Mouse (Mus musculus): ENCODE measurements around the gene 1700019N19Rik. TPM values are rescaled to one million over a fixed set of nuclear protein-coding genes. Genes with fewer than 3 reads are reported as not detected.

Gene 1700019N19Rik
- not detected in 2 replicates for polyA plus RNA-seq (2014; fragmentation: Nextera tagmentation; extraction: Ambion mirVana)

DNA sequence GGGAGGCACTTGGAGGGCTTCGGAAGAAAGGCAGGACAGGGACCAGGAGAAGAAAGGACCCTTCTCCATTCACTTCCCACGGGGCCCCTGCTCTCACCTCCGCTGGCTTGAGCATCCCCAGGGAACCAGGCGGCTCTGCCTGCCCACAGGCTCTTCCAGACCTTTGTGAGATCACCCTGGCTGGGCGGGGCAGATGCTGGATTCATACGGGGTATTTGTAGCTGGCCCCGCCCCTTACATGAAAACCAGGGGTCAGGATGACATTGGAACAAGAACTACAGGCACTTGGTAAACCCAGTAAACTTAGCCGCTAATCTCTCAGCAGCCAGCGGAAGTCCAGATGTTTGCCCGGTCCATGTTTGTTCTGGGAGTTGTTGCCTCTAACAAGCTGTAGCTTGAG is at the start of gene 1700019N19Rik:
1700019N19Rik (minus strand) TSS at position 178 of the 400 bp plus-strand sequence.
- WGBS (ENCODE audit: insufficient replicate concordance) = 38% methylated on average over 10 of the region's 10 CpGs

GRCm38 (mm10) chr19:58843606-58844005 is 49.3 kb upstream of the 1700019N19Rik start:
- Histone ChIP-seq H3K9me3 (replicated peaks; ENCODE audit: control insufficient read depth, low read length) (no peaks in the 10 kb centered on the region), H3K4me2 (no peak overlapping the region), H3K27ac (ENCODE audit: low read depth, low read length) (peak overlapping the region; percentile 62), H3K36me3 (ENCODE audit: control insufficient read depth, insufficient read depth, low read length) (no peaks in the 10 kb centered on the region), H3K4me3 (ENCODE audit: low read depth, low read length) (no peak overlapping the region), H3K4me1 (ENCODE audit: control insufficient read depth, insufficient read depth, low read length) (peaks cover 11% of the 10 kb centered on the region), H3K9ac (ENCODE audit: low read depth, low read length) (no peak overlapping the region), H3K27me3 (ENCODE audit: control insufficient read depth, insufficient read depth, low read length) (no peaks in the 10 kb centered on the region)
- WGBS (ENCODE audit: insufficient replicate concordance) = 51% methylated on average over 3 of the region's 3 CpGs
- no peak for ATAC-seq (replicated peaks; ENCODE audit: insufficient number of reproducible peaks, low FRiP score, low TSS enrichment)

More for the DNA sequence above, at the start of gene 1700019N19Rik:
- no peaks in the 10 kb centered on the region for H3K36me3 ChIP-seq (ENCODE audit: control insufficient read depth, insufficient read depth, low read length)
- H3K4me2 ChIP-seq = no peak within 1 kb of the TSS
- no peaks in the 10 kb centered on the region for H3K9me3 ChIP-seq (replicated peaks; ENCODE audit: control insufficient read depth, low read length)
- no peak within 1 kb of the TSS for H3K9ac ChIP-seq (ENCODE audit: low read depth, low read length)
- no peak within 1 kb of the TSS for H3K27ac ChIP-seq (ENCODE audit: low read depth, low read length)
- ATAC-seq (replicated peaks; ENCODE audit: insufficient number of reproducible peaks, low FRiP score, low TSS enrichment) = no peak; the same call in 1 of the 2 replicates
- H3K27me3 ChIP-seq (ENCODE audit: control insufficient read depth, insufficient read depth, low read length) = no peaks in the 10 kb centered on the region
- H3K4me1 ChIP-seq (ENCODE audit: control insufficient read depth, insufficient read depth, low read length) = no peaks in the 10 kb centered on the region
- no peak within 1 kb of the TSS for H3K4me3 ChIP-seq (ENCODE audit: low read depth, low read length)

GRCm38 (mm10) chr19:58840721-58841271 is 46.5 kb upstream of the 1700019N19Rik start:
- ATAC-seq (replicated peaks; ENCODE audit: insufficient number of reproducible peaks, low FRiP score, low TSS enrichment) = no peak
- no peak overlapping the region for H3K4me3 ChIP-seq (ENCODE audit: low read depth, low read length)
- no peaks in the 10 kb centered on the region for H3K27me3 ChIP-seq (ENCODE audit: control insufficient read depth, insufficient read depth, low read length)
- WGBS (ENCODE audit: insufficient replicate concordance) = 74% methylated on average over 5 of the region's 5 CpGs
- peaks cover 17% of the 10 kb centered on the region for H3K4me1 ChIP-seq (ENCODE audit: control insufficient read depth, insufficient read depth, low read length)
- no peaks in the 10 kb centered on the region for H3K36me3 ChIP-seq (ENCODE audit: control insufficient read depth, insufficient read depth, low read length)
- no peaks in the 10 kb centered on the region for H3K9me3 ChIP-seq (replicated peaks; ENCODE audit: control insufficient read depth, low read length)
- no peak overlapping the region for H3K4me2 ChIP-seq
- no peak overlapping the region for H3K27ac ChIP-seq (ENCODE audit: low read depth, low read length)
- H3K9ac ChIP-seq (ENCODE audit: low read depth, low read length) = no peak overlapping the region

GRCm38 (mm10) chr19:58839806-58840205 is 45.5 kb upstream of the 1700019N19Rik start:
- WGBS (ENCODE audit: insufficient replicate concordance) = 75% methylated on average over 4 of the region's 4 CpGs
- Histone ChIP-seq H3K27me3 (ENCODE audit: control insufficient read depth, insufficient read depth, low read length) (no peaks in the 10 kb centered on the region), H3K4me2 (no peak overlapping the region), H3K27ac (ENCODE audit: low read depth, low read length) (no peak overlapping the region), H3K9me3 (replicated peaks; ENCODE audit: control insufficient read depth, low read length) (no peaks in the 10 kb centered on the region), H3K9ac (ENCODE audit: low read depth, low read length) (no peak overlapping the region), H3K36me3 (ENCODE audit: control insufficient read depth, insufficient read depth, low read length) (no peaks in the 10 kb centered on the region), H3K4me1 (ENCODE audit: control insufficient read depth, insufficient read depth, low read length) (peaks cover 17% of the 10 kb centered on the region), H3K4me3 (ENCODE audit: low read depth, low read length) (no peak overlapping the region)
- no peak for ATAC-seq (replicated peaks; ENCODE audit: insufficient number of reproducible peaks, low FRiP score, low TSS enrichment)

DNA sequence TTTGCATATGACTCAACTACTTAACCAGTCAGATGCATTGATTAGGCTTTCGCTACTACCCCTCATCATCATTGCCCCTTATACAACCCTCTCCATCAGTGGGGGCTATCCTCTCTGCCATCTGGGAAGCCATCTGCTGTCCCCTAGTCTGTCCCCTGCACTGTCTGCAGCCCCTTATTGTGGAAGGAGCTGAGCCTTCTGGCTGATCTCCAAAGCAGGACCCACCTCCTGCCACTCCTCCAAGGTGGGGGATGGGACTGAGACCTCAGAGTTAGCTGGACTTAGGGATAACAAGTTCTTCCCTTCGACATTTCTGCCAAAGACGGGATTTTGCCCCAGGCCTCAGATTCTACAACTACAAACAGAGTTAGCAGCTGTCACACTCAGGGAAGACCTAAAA is 45.1 kb upstream of the 1700019N19Rik start:
- no peak overlapping the region for H3K4me3 ChIP-seq (ENCODE audit: low read depth, low read length)
- H3K4me1 ChIP-seq (ENCODE audit: control insufficient read depth, insufficient read depth, low read length) = peaks cover 17% of the 10 kb centered on the region
- no peak for ATAC-seq (replicated peaks; ENCODE audit: insufficient number of reproducible peaks, low FRiP score, low TSS enrichment)
- no peaks in the 10 kb centered on the region for H3K9me3 ChIP-seq (replicated peaks; ENCODE audit: control insufficient read depth, low read length)
- no peaks in the 10 kb centered on the region for H3K27me3 ChIP-seq (ENCODE audit: control insufficient read depth, insufficient read depth, low read length)
- H3K36me3 ChIP-seq (ENCODE audit: control insufficient read depth, insufficient read depth, low read length) = no peaks in the 10 kb centered on the region
- no peak overlapping the region for H3K9ac ChIP-seq (ENCODE audit: low read depth, low read length)
- H3K27ac ChIP-seq (ENCODE audit: low read depth, low read length) = no peak overlapping the region
- H3K4me2 ChIP-seq = no peak overlapping the region
- 60% methylated on average over 3 of the region's 3 CpGs for WGBS (ENCODE audit: insufficient replicate concordance)

DNA sequence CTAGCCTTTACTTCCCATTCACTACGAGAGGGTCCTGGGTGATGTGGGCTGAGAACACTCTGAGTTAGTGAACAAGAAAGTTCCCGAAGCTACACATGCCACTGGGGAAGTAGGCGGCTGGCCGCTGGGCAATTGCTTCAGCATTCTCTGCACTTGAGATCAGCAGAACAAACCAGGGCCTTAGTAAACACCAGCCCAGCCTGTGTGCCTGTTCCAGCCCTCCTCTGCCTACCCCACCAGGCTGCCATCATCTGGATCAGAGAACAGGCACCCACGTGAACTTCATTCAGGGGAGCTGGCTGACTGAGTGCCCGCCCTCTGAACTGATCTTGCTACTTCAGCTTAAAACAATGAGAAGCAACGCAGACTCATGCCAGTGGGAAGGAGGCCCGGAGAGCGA is 44.4 kb upstream of the 1700019N19Rik start:
- WGBS (ENCODE audit: insufficient replicate concordance) = 66% methylated on average over 9 of the region's 9 CpGs
- no peaks in the 10 kb centered on the region for H3K9me3 ChIP-seq (replicated peaks; ENCODE audit: control insufficient read depth, low read length)
- peaks cover 14% of the 10 kb centered on the region for H3K4me1 ChIP-seq (ENCODE audit: control insufficient read depth, insufficient read depth, low read length)
- H3K27ac ChIP-seq (ENCODE audit: low read depth, low read length) = no peak overlapping the region
- ATAC-seq (replicated peaks; ENCODE audit: insufficient number of reproducible peaks, low FRiP score, low TSS enrichment) = no peak
- no peaks in the 10 kb centered on the region for H3K27me3 ChIP-seq (ENCODE audit: control insufficient read depth, insufficient read depth, low read length)
- no peak overlapping the region for H3K4me2 ChIP-seq
- H3K36me3 ChIP-seq (ENCODE audit: control insufficient read depth, insufficient read depth, low read length) = no peaks in the 10 kb centered on the region
- H3K9ac ChIP-seq (ENCODE audit: low read depth, low read length) = no peak overlapping the region
- H3K4me3 ChIP-seq (ENCODE audit: low read depth, low read length) = no peak overlapping the region

GRCm38 (mm10) chr19:58833639-58834180 is 39.4 kb upstream of the 1700019N19Rik start:
- H3K4me3 ChIP-seq (ENCODE audit: low read depth, low read length) = no peak overlapping the region
- no peaks in the 10 kb centered on the region for H3K9me3 ChIP-seq (replicated peaks; ENCODE audit: control insufficient read depth, low read length)
- H3K27me3 ChIP-seq (ENCODE audit: control insufficient read depth, insufficient read depth, low read length) = no peaks in the 10 kb centered on the region
- no peak overlapping the region for H3K4me2 ChIP-seq
- peaks cover 7% of the 10 kb centered on the region for H3K4me1 ChIP-seq (ENCODE audit: control insufficient read depth, insufficient read depth, low read length)
- H3K9ac ChIP-seq (ENCODE audit: low read depth, low read length) = no peak overlapping the region
- WGBS (ENCODE audit: insufficient replicate concordance) = 74% methylated on average over 13 of the region's 13 CpGs
- no peak overlapping the region for H3K27ac ChIP-seq (ENCODE audit: low read depth, low read length)
- ATAC-seq (replicated peaks; ENCODE audit: insufficient number of reproducible peaks, low FRiP score, low TSS enrichment) = no peak
- no peaks in the 10 kb centered on the region for H3K36me3 ChIP-seq (ENCODE audit: control insufficient read depth, insufficient read depth, low read length)

DNA sequence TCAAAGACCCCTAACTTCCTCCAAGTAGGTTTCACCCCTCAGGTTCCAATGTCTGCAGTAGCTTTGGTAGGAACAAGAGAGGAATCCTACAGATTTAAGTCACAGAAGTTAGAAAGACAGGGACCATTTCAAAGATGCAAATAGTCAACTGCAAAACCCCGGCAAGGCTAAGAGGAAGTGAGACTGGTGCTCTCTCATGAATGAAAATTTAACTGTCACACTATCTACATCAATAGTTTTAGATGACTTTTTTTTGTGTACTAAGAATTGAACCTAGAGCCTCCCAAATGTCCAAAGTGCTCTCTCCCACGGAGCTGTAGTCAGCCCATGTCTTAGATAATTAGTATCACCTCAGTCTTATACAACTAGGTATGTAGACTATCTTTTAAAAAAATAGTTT is 38.7 kb upstream of the 1700019N19Rik start:
- Histone ChIP-seq H3K9me3 (replicated peaks; ENCODE audit: control insufficient read depth, low read length) (no peaks in the 10 kb centered on the region), H3K4me3 (ENCODE audit: low read depth, low read length) (no peak overlapping the region), H3K9ac (ENCODE audit: low read depth, low read length) (no peak overlapping the region), H3K4me1 (ENCODE audit: control insufficient read depth, insufficient read depth, low read length) (no peaks in the 10 kb centered on the region; the same call in 1 of the 2 replicates), H3K4me2 (no peak overlapping the region), H3K36me3 (ENCODE audit: control insufficient read depth, insufficient read depth, low read length) (no peaks in the 10 kb centered on the region), H3K27ac (ENCODE audit: low read depth, low read length) (no peak overlapping the region), H3K27me3 (ENCODE audit: control insufficient read depth, insufficient read depth, low read length) (no peaks in the 10 kb centered on the region)
- WGBS (ENCODE audit: insufficient replicate concordance) = 67% methylated on average over 2 of the region's 2 CpGs
- no peak for ATAC-seq (replicated peaks; ENCODE audit: insufficient number of reproducible peaks, low FRiP score, low TSS enrichment)
